Mouse (Mus musculus) forebrain, embryonic 14.5 days (tissue): ENCODE data around the gene Cyp2j5. TPM values are rescaled to one million over a fixed set of nuclear protein-coding genes. Genes with fewer than 3 reads are reported as not detected.
"Not testable (repeated sequence)": the region's sequence is repeated elsewhere in the genome, so short reads cannot be mapped to it uniquely, and the experiment has no call there.

ENCODE experiments used
- ATAC-seq: fragments of 200-750 bp; cut with Nextera tagmentation; 2 replicates; pipeline ENCODE4 v1.8.0; 2017; ENCODE audit warnings: mild to moderate bottlenecking, moderate library complexity
- DNase-seq: peaks from one replicate; pipeline ENCODE4 v3.0.0-alpha.2; 2015; ENCODE audit warnings: low spot score
- H3K27ac ChIP-seq: fragments of 300-500 bp; sonication (generic); 2 replicates; pipeline ENCODE4 v1.5.1; 2014; ENCODE audit warnings: low read depth, mild to moderate bottlenecking, control low read depth, low read length, moderate library complexity
- H3K27me3 ChIP-seq: fragments of 300-500 bp; sonication (generic); replicated peaks from 2 replicates; pipeline ENCODE4 v1.6.1; 2014; ENCODE audit warnings: low read length, control low read depth, mixed read lengths; ENCODE audit not compliant: control insufficient read depth, insufficient read depth
- H3K36me3 ChIP-seq: fragments of 300-500 bp; sonication (generic); 2 replicates; pipeline ENCODE4 v1.6.1; 2014; ENCODE audit warnings: low read length, control low read depth; ENCODE audit not compliant: control insufficient read depth, insufficient read depth
- H3K4me1 ChIP-seq: fragments of 300-500 bp; sonication (generic); 2 replicates; pipeline ENCODE4 v1.6.1; 2014; ENCODE audit warnings: antibody characterized with exemption, low read length, control low read depth; ENCODE audit not compliant: control insufficient read depth, insufficient read depth
- H3K4me2 ChIP-seq: fragments of 300-500 bp; sonication (generic); 2 replicates; pipeline ENCODE4 v1.6.1; 2014; ENCODE audit warnings: mild to moderate bottlenecking, control low read depth, low read length
- H3K4me3 ChIP-seq: fragments of 300-500 bp; sonication (generic); 2 replicates; pipeline ENCODE4 v1.5.1; 2014; ENCODE audit warnings: low read depth, low read length, control low read depth
- H3K9ac ChIP-seq: fragments of 300-500 bp; sonication (generic); 2 replicates; pipeline ENCODE4 v1.6.1; 2014; ENCODE audit warnings: mild to moderate bottlenecking, low read length, control low read depth, moderate library complexity
- H3K9me3 ChIP-seq: fragments of 300-500 bp; sonication (generic); replicated peaks from 2 replicates; pipeline ENCODE4 v1.6.1; 2016; ENCODE audit warnings: low read length, control low read depth, mixed read lengths; ENCODE audit not compliant: control insufficient read depth
- WGBS: fragments of 180-500 bp; shearing (Covaris S2); extraction: QIAGEN DNeasy Blood & Tissue Kit; methylation state at CpG from one replicate; pipeline ENCODE4 v1.1.7; 2014; 5-methylcytosine and 5-hydroxymethylcytosine counted together
- polyA plus RNA-seq: library from polyadenylated mRNA; unstranded; fragments of >200 nt; fragmentation: Nextera tagmentation; extraction: Ambion mirVana; gene quantifications from 2 replicates; pipeline ENCODE4 v1.2.1, GENCODE M21; 2014

Cyp2j5 gene
- polyA plus RNA-seq, 1 experiment from 2014 or later: not detected

DNA sequence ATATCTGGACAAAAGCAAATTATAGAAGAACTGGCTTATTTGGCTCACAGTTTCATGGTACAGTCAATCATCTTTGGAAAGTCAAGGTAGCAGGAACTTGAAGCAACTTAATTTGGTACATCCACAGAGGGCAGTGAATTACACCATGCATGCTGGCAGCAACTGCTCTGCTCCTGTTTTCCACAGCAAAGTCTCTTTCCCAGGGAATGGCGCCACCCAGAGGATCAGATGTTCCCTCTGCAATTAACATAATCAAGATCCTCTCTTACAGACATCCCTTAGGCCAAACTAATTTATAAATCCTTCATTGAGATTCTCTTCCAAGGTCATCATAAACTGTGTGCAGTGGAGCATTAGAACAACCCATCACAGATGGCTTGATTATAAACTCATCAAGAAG lies 16.3 kb upstream of the Cyp2j5 start:
- no peaks in the 10 kb centered on the region for H3K36me3 ChIP-seq
- 13% methylated on average over 1 of the region's 1 CpGs for WGBS
- no peak overlapping the region for H3K4me3 ChIP-seq
- H3K4me2 ChIP-seq: no peak overlapping the region
- H3K9me3 ChIP-seq: no peaks in the 10 kb centered on the region
- H3K27ac ChIP-seq: no peak overlapping the region
- no peaks in the 10 kb centered on the region for H3K27me3 ChIP-seq
- H3K4me1 ChIP-seq: no peaks in the 10 kb centered on the region
- no peak for ATAC-seq
- no peak for DNase-seq
- H3K9ac ChIP-seq: no peak overlapping the region

DNA sequence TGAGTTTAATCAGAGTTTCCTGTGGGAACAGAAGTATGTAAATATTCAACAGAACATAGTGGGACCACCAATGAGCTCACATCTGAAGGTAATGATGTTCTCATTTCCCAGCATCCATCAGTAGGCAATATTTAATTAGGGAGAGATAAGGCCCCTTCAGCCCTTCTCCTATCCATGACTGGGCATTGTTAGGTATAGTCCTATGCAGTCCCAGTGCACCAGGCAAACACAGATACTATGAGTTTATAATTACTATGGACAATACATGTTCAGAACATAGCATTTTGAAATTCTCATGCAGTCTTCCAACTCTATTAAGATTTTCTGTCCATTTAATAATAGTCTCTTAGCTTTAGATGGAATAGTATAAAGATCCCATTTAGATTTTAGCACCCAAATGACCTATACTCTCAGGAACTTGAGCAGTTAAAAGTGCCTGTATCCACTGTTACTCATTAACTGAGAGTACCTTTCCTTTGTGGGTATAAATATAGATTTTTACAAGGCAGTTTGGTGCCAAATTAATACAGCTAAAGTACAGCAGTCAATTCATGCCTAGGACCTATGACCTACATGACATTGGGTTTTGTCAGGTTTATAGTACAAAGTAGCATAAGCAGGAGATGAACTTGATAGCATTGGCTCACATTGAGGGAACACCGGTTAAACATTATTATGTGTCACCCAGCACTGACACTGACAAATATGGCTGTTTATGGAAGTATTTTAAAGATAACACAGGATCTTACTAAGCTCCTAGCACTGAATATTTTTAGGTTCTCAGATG lies 907 bp upstream of the Cyp2j5 start:
- Histone ChIP-seq H3K27me3 (no peaks in the 10 kb centered on the region), H3K9me3 (no peaks in the 10 kb centered on the region), H3K4me1 (no peaks in the 10 kb centered on the region), H3K27ac (no peak overlapping the region), H3K4me2 (no peak overlapping the region), H3K9ac (no peak overlapping the region), H3K4me3 (no peak overlapping the region), H3K36me3 (no peaks in the 10 kb centered on the region)
- no peak for ATAC-seq
- 94% methylated on average over 1 of the region's 1 CpGs for WGBS
- no peak for DNase-seq

DNA sequence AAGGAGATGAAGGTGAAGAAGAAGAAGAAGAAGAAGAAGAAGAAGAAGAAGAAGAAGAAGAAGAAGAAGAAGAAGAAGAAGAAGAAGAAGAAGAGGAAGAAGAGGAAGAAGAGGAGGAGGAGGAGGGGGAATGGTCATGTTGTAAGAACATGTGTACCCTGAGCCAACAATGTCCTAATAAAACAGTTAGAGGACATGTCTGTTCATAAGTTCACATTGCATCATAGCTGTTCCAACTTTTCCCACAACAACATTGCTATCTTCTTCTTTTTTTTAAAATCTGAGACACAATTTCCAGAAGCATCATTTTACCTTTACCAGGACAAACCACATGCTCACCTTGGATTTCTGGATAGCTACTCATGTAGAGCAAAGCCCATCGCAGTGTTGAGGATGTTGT lies 28.5 kb downstream of the Cyp2j5 start:
- Histone ChIP-seq H3K9ac (no peak overlapping the region), H3K4me1 (no peaks in the 10 kb centered on the region), H3K27me3 (no peaks in the 10 kb centered on the region), H3K4me3 (no peak overlapping the region), H3K27ac (no peak overlapping the region), H3K4me2 (no peak overlapping the region), H3K36me3 (no peaks in the 10 kb centered on the region), H3K9me3 (no peaks in the 10 kb centered on the region)
- no peak for DNase-seq
- no peak for ATAC-seq
- WGBS: 90% methylated on average over 1 of the region's 1 CpGs

DNA sequence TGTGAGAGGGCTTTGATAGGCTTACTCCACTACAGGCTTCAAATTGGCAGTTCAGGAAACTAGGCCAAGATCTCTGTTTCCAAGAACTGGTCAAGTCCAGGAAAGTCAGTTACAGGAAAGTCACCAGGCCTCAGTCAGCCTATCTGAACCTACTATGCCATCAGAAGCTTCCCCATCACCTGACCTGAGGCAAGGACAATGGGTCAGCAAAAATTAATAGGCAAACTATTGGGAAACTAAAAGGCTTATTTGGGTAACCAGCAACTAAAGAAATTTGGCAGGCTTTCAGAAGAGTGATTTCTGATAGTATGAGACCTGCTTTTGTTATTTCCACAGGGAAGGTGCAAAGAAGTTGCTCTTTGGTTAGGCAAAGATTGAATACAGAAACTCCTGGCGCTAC lies 41.5 kb downstream of the Cyp2j5 start:
- WGBS: 96% methylated on average over 1 of the region's 1 CpGs

DNA sequence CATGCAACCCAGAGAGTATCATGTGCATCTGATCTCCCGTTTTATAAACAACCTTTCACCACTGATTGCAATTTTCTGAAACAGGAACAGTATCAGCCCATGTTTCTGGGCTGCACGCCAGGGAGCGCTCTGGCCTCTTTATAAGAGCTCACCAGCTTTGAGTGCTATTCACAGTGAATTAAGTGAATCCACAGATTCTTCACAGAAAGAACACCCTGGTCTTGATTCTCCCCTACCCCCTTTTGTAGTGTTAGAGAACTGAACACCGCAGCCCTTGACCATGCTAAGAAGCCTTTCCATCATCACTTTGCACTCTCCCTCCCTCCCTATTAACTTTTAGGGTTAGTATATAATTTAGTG lies 72.2 kb downstream of the Cyp2j5 start:
- WGBS: 8% methylated on average over 4 of the region's 4 CpGs

More for the DNA sequence above, 41.5 kb downstream of the Cyp2j5 start:
- no peak overlapping the region for H3K4me3 ChIP-seq
- no peak overlapping the region for H3K9ac ChIP-seq
- no peak for ATAC-seq
- no peaks in the 10 kb centered on the region for H3K4me1 ChIP-seq
- no peaks in the 10 kb centered on the region for H3K27me3 ChIP-seq
- no peak for DNase-seq
- H3K4me2 ChIP-seq: no peak overlapping the region
- no peaks in the 10 kb centered on the region for H3K9me3 ChIP-seq
- H3K27ac ChIP-seq: no peak overlapping the region
- H3K36me3 ChIP-seq: no peaks in the 10 kb centered on the region

DNA sequence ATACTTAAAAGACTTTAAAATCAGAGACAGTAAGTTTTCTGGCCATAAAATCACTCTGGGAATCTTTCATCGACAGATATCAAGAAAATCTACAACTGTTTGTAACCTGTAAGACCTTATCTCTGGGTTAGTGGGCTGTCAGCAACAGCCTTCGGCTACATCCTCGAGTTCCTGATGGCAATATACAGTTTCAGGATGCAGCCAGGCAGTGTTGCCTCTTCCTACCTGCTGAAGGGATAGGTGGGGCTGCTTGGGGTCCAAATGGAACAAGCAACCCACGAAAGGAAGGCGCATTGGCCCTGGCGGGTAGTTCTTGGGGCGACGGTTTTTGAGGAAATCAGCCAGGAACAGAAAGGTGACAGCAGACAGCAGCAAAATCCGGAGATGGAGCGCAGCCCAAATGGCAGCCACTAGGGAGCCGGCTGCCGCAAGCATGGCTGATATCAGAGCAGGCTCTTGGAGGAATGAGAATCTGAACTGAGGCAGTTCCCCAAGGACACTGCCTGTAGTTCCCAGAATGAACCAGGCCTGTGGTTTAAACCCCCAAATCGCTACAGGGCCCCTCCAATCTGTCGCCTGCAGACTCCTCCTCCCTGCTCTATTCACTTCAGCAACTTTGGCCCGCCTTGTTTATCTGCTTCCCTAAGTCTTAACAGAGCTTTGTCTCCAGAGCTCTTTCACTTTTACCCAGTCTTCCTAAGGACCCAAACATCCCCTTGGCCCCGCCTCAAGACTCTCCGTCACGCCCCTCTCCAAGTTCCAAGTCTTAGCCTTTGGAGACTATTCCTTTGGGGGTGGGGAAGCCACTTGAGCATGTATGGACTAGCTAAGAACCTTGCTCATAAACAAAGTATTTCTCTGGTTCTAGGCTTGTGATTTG lies 72.8 kb downstream of the Cyp2j5 start, which contains the start of gene Cyp2j9:
Cyp2j9 (minus strand) TSS at position 668 of the 880 bp plus-strand sequence.
- ATAC-seq: peak; percentile 94
- no peaks in the 10 kb centered on the region for H3K9me3 ChIP-seq
- peak; percentile 85 for DNase-seq
- H3K27ac ChIP-seq: peak within 1 kb of the TSS; percentile 61
- WGBS: 7% methylated on average over 18 of the region's 18 CpGs
- peaks cover 4% of the 10 kb centered on the region; the same call in 1 of the 2 replicates for H3K4me1 ChIP-seq
- H3K27me3 ChIP-seq: no peaks in the 10 kb centered on the region
- peak within 1 kb of the TSS; percentile 24 for H3K4me3 ChIP-seq
- H3K4me2 ChIP-seq: peak within 1 kb of the TSS; percentile 61
- H3K9ac ChIP-seq: peak within 1 kb of the TSS; percentile 56
- H3K36me3 ChIP-seq: no peaks in the 10 kb centered on the region

More for the DNA sequence above, 72.2 kb downstream of the Cyp2j5 start:
- ATAC-seq (peak; percentile 89), DNase-seq (peak; percentile 89)
- Histone ChIP-seq H3K36me3 (no peaks in the 10 kb centered on the region), H3K9ac (no peak overlapping the region; the same call in 1 of the 2 replicates), H3K9me3 (no peaks in the 10 kb centered on the region), H3K27ac (no peak overlapping the region), H3K27me3 (no peaks in the 10 kb centered on the region), H3K4me2 (peak overlapping the region; percentile 61), H3K4me1 (peaks cover 4% of the 10 kb centered on the region; the same call in 1 of the 2 replicates), H3K4me3 (peak overlapping the region; percentile 24)

DNA sequence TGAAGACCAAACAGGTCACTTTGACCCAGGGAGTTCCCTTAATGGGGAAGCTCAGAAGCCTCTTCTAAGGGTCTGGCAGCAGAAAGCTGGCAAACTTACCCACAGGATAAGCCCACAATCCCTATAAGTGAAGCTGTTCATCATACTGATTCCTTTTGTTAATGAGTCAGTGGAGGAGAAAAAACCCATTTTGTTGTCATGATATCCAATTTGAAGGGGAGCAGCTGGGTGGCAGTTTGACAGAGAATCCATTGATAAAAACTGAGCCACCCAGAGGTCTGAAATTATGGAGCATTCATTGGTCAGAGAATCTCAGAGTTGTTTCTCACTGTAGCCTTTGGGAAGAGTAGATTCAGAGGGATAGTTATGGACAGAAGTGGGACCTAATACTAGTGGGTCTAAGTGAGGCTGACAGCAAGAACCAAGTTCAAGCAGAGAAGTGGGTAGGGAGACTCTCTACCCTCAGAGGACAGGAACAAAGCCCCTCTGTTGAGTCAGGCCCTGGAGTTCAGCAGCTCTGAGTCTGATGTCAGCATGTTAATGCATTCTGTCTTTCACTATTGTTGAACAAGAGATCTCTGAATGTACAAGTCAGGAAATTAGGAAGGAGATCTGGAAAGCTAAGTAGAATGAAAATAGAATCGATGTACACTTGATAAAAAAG lies 82.4 kb downstream of the Cyp2j5 start:
- no peak for ATAC-seq
- Histone ChIP-seq H3K27me3 (no peaks in the 10 kb centered on the region), H3K4me2 (no peak overlapping the region), H3K9ac (no peak overlapping the region), H3K36me3 (no peaks in the 10 kb centered on the region), H3K27ac (no peak overlapping the region), H3K9me3 (no peaks in the 10 kb centered on the region), H3K4me3 (no peak overlapping the region), H3K4me1 (no peaks in the 10 kb centered on the region)
- 52% methylated on average over 1 of the region's 1 CpGs for WGBS
- peak; percentile 13 for DNase-seq

DNA sequence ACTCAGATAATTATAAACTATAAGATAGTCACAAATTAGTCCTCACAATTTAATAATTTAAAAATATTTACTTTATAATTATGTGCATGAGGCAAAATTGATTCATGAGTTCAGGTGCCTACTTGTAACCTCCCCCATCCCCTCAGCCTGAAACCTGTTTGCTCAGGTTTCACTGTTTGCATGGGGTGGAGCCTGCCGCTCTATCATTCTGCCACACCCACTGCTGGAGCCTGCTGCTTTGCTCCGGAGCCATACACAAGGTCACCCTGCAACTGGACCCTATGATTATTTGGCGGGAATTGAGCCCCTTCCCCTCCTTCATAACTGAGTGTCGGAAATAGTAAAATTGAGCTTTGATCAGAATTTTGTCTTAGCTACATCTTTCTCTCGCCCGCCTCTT lies 83.6 kb downstream of the Cyp2j5 start:
- WGBS: 54% methylated on average over 6 of the region's 6 CpGs
- H3K9me3 ChIP-seq, H3K4me1 ChIP-seq, H3K36me3 ChIP-seq, ATAC-seq, H3K9ac ChIP-seq, H3K4me3 ChIP-seq, DNase-seq, H3K27me3 ChIP-seq, H3K27ac ChIP-seq, H3K4me2 ChIP-seq: not testable (repeated sequence)
